Mouse (Mus musculus): Measurements from ENCODE around the gene Fndc1.

DNA sequence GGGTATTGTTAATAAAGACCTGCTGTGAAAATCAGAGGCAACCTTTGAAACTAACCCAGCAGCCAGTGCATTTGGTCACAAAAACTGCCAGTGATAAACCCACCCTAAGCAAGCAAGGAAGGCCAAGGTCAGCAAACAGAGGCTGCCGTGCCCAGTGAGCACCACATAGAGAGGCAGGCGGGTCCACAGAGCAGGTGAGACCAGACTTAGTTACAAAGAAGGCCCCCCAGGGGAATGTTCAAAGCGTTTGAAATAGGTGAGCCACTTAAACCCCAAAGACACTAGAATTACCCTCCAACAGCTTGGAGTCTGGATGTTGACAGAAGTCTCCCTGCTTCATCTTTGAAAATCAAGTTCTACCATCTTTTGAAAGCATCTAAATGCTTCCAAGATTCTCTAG lies 12.7 kb downstream of the Fndc1 start:
- TF ChIP-seq GATA1 (IDR thresholded peaks at IDR 0.05; ENCODE audit: borderline replicate concordance, low read length) (no peak), FLI1 (IDR thresholded peaks at IDR 0.05; ENCODE audit: low read length) (no peak)

All from megakaryocyte, embryonic 14.5 days (primary cell).